Mouse (Mus musculus) ES-E14 (cell line): Measurements from ENCODE around the gene Tstd3. TPM values are rescaled to one million over a fixed set of nuclear protein-coding genes. Genes with fewer than 3 reads are reported as not detected.
A peak's percentile ranks its signal among the peaks of the same experiment; 100 is the strongest.

ENCODE experiments used
- DNase-seq: peaks from one replicate; pipeline ENCODE4 v3.0.0-alpha.2; 2013; ENCODE audit warnings: low read depth, low spot score
- H3K27ac ChIP-seq: 2 replicates; pipeline ENCODE4 v1.5.1; 2012; ENCODE audit warnings: low read depth, mild to moderate bottlenecking, low read length, moderate library complexity, mixed read lengths; ENCODE audit not compliant: poor library complexity, insufficient read depth, severe bottlenecking
- H3K36me3 ChIP-seq: 2 replicates; pipeline ENCODE4 v1.6.1; 2012; ENCODE audit warnings: mild to moderate bottlenecking, low read length, moderate library complexity, mixed read lengths; ENCODE audit not compliant: control insufficient read depth, poor library complexity, insufficient read depth, severe bottlenecking
- H3K4me1 ChIP-seq, 2 experiments: fragments of 150-350 bp in 1 of 2; sonication (generic) in 1 of 2; 2 replicates each; pipeline ENCODE4 v1.6.1; 2012; ENCODE audit warnings: low read length in 2 of 2, mild to moderate bottlenecking in 1 of 2, mixed read lengths in 1 of 2; ENCODE audit not compliant: control insufficient read depth in 2 of 2, insufficient read depth in 2 of 2, poor library complexity in 1 of 2
- H3K4me3 ChIP-seq, 2 experiments: fragments of 150-350 bp in 1 of 2; sonication (generic) in 1 of 2; 2 replicates each; pipeline ENCODE4 v1.5.1; 2012; ENCODE audit warnings: low read length in 2 of 2, low read depth in 1 of 2, mild to moderate bottlenecking in 1 of 2, mixed read lengths in 1 of 2; ENCODE audit not compliant: insufficient read depth in 1 of 2, poor library complexity in 1 of 2, severe bottlenecking in 1 of 2
- H3K9ac ChIP-seq: 2 replicates; pipeline ENCODE4 v1.6.1; 2012; ENCODE audit warnings: low read depth, mild to moderate bottlenecking, low read length, mixed read lengths; ENCODE audit not compliant: poor library complexity, insufficient read depth, severe bottlenecking
- H3K9me3 ChIP-seq: fragments of 150-350 bp; sonication (generic); 2 replicates; pipeline ENCODE4 v1.6.1; 2012; ENCODE audit warnings: low read depth, mild to moderate bottlenecking, low read length; ENCODE audit not compliant: control insufficient read depth, insufficient read depth
- CHD2 ChIP-seq: IDR thresholded peaks from 2 replicates; pipeline ENCODE4 v1.6.1; 2014; ENCODE audit warnings: mild to moderate bottlenecking, low read depth, low read length, inconsistent platforms
- HCFC1 ChIP-seq: IDR thresholded peaks from 2 replicates; pipeline ENCODE4 v1.6.1; 2012; ENCODE audit warnings: low read length, inconsistent platforms, borderline replicate concordance; ENCODE audit not compliant: insufficient read depth
- MAFK ChIP-seq: IDR thresholded peaks from 2 replicates; pipeline ENCODE4 v1.6.1; 2014; ENCODE audit warnings: mild to moderate bottlenecking, low read depth, low read length, inconsistent platforms; ENCODE audit not compliant: insufficient read depth
- ZC3H11A ChIP-seq: IDR thresholded peaks from 2 replicates; pipeline ENCODE4 v1.6.1; 2012; ENCODE audit warnings: low read depth, mild to moderate bottlenecking, inconsistent platforms, low read length, borderline replicate concordance
- in situ Hi-C, 2 experiments: fragments of 600-800 bp; cut with MboI; formaldehyde crosslinking; loops; one replicate each; pipeline ENCODE4 v1.15.1; 2025; ENCODE audit warnings: low sequenced_read_pairs in 2 of 2, inconsistent platforms in 1 of 2; ENCODE audit not compliant: unreplicated experiment in 2 of 2
- total RNA-seq: library from RNA; depleted of rRNA; stranded (reverse); fragments of 300-350 nt; gene quantifications from 2 replicates; pipeline ENCODE4 v1.2.3, GENCODE M21; 2012; rRNA removed

Gene Tstd3
- total RNA-seq, 1 experiment = 9.3 TPM

GRCm38 (mm10) chr4:21712147-21712546, 54.9 kb downstream of the Tstd3 start:
- TF ChIP-seq ZC3H11A = no peak
- TF ChIP-seq MAFK = no peak
- TF ChIP-seq CHD2 = no peak
- no peak for TF ChIP-seq HCFC1
- Histone ChIP-seq H3K4me3 (no peak overlapping the region), H3K36me3 (no peaks in the 10 kb centered on the region), H3K9ac (no peak overlapping the region), H3K9me3 (no peaks in the 10 kb centered on the region), H3K27ac (no peak overlapping the region), H3K4me1 (no peaks in the 10 kb centered on the region)
- peak; percentile 95 for DNase-seq
- in situ Hi-C loops = no loop called here

Other genes starting within 250 kb of the Tstd3 start
- gene Prdm13, start 81.2 kb downstream of the Tstd3 start, total RNA-seq = 0.21 and 0.27 TPM in 2 replicates
- 26.7 and 34.2 TPM in 2 replicates for gene Ccnc, start 39.5 kb downstream of the Tstd3 start, total RNA-seq
- 25.4 and 28.3 TPM in 2 replicates for gene Usp45, start 56 bp downstream of the Tstd3 start, total RNA-seq
- gene Pnisr, start 80.4 kb upstream of the Tstd3 start, total RNA-seq = 76.7 and 107 TPM in 2 replicates
- 6.3 and 9.1 TPM in 2 replicates for gene Coq3, start 112.5 kb upstream of the Tstd3 start, total RNA-seq
- gene Faxc, start 164.1 kb upstream of the Tstd3 start, total RNA-seq = 1.5 and 2.0 TPM in 2 replicates